Mouse (Mus musculus) bone marrow macrophage, adult 2 months (primary cell): ENCODE measurements around the gene Slc1a7.

Source experiments
- CTCF ChIP-seq: IDR thresholded peaks from 2 replicates; pipeline ENCODE4 v1.5.1; 2012; ENCODE audit warnings: low read depth, mild to moderate bottlenecking, low read length, moderate library complexity
- POLR2A ChIP-seq: IDR thresholded peaks from 2 replicates; pipeline ENCODE4 v1.6.1; 2012; ENCODE audit warnings: mild to moderate bottlenecking, low read depth, low read length, borderline replicate concordance

DNA sequence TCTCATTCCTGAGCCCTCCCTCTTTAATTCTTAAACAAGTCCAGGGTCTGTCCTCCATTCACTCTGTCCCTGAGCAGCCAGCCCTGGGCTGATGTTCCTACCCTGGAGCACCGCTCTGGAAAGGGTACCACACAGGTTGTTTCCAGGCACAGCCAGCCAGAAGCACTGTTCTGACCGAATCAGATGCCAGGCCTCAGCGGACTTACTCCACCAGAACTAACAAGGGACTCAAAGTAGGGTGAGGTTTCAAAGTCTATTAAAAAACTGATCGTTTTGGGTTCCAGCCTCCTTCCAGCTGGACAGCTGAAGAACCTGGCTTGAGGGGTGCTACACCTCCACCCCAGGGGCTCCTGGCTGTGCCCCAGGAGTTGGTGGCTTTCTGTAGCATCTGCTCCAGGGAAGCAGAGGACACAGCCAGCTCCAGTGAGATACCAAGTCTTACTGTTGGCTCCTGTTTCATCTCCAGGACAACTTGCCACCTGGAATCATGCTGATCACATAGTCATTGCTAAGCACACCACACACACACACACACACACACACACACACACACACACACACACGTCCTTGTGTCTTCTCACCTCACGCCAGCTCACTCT lies 12.0 kb downstream of the Slc1a7 start:
- no peak for TF ChIP-seq CTCF
- TF ChIP-seq POLR2A, result no peak
